Mouse (Mus musculus) stomach, embryonic 15.5 days (tissue): ENCODE measurements around the gene Cep295nl. TPM values are rescaled to one million over a fixed set of nuclear protein-coding genes. Genes with fewer than 3 reads are reported as not detected.

Experiments
- ATAC-seq: fragments of 200-750 bp; cut with Nextera tagmentation; 2 replicates; pipeline ENCODE4 v1.8.0; 2017; ENCODE audit warnings: low read depth, moderate number of reproducible peaks, moderate TSS enrichment; ENCODE audit not compliant: insufficient read depth, low FRiP score
- H3K27ac ChIP-seq: fragments of 300-500 bp; sonication (generic); 2 replicates; pipeline ENCODE4 v1.5.1; 2015; ENCODE audit warnings: mild to moderate bottlenecking, inconsistent platforms
- H3K27me3 ChIP-seq: fragments of 300-500 bp; sonication (generic); replicated peaks from 2 replicates; pipeline ENCODE4 v1.6.1; 2015; ENCODE audit warnings: inconsistent platforms
- H3K36me3 ChIP-seq: fragments of 300-500 bp; sonication (generic); 2 replicates; pipeline ENCODE4 v1.6.1; 2015; ENCODE audit warnings: inconsistent platforms
- H3K4me1 ChIP-seq: fragments of 300-500 bp; sonication (generic); 2 replicates; pipeline ENCODE4 v1.6.1; 2015; ENCODE audit warnings: inconsistent platforms
- H3K4me2 ChIP-seq: fragments of 300-500 bp; sonication (generic); 2 replicates; pipeline ENCODE4 v1.6.1; 2015; ENCODE audit warnings: mild to moderate bottlenecking, inconsistent platforms
- H3K4me3 ChIP-seq: fragments of 300-500 bp; sonication (generic); replicated peaks from 2 replicates; pipeline ENCODE4 v1.5.1; 2015; ENCODE audit warnings: inconsistent platforms
- H3K9ac ChIP-seq: fragments of 300-500 bp; sonication (generic); 2 replicates; pipeline ENCODE4 v1.6.1; 2015; ENCODE audit warnings: inconsistent platforms
- H3K9me3 ChIP-seq: fragments of 300-500 bp; sonication (generic); 2 replicates; pipeline ENCODE4 v1.6.1; 2016; ENCODE audit warnings: inconsistent platforms
- WGBS: fragments of 180-500 bp; shearing (Covaris S2); methylation state at CpG from one replicate; pipeline ENCODE4 v1.1.7; 2015; 5-methylcytosine and 5-hydroxymethylcytosine counted together
- polyA plus RNA-seq: library from polyadenylated mRNA; unstranded; fragments of >200 nt; fragmentation: Nextera tagmentation; extraction: Ambion mirVana; gene quantifications from 2 replicates; pipeline ENCODE4 v1.2.1, GENCODE M21; 2015

The Cep295nl gene
- polyA plus RNA-seq, 1 experiment from 2014 or later = 0.42 TPM

- peaks cover 12% of the 10 kb centered on the region; the same call in 1 of the 2 replicates for H3K4me1 ChIP-seq
- no peak overlapping the region for H3K4me2 ChIP-seq
- 77% methylated on average over 5 of the region's 5 CpGs for WGBS
- H3K9ac ChIP-seq = no peak overlapping the region
- no peaks in the 10 kb centered on the region for H3K27me3 ChIP-seq
- ATAC-seq = no peak
- no peaks in the 10 kb centered on the region for H3K9me3 ChIP-seq
- H3K27ac ChIP-seq = no peak overlapping the region
- H3K36me3 ChIP-seq = no peaks in the 10 kb centered on the region
- no peak overlapping the region for H3K4me3 ChIP-seq
Observed at GRCm38 (mm10) chr11:118369251-118369650, 27.0 kb upstream of the Cep295nl start.

- Histone ChIP-seq H3K36me3 (no peaks in the 10 kb centered on the region), H3K4me3 (no peak overlapping the region), H3K27ac (no peak overlapping the region), H3K9me3 (no peaks in the 10 kb centered on the region), H3K4me2 (no peak overlapping the region), H3K9ac (no peak overlapping the region), H3K4me1 (peaks cover 18% of the 10 kb centered on the region), H3K27me3 (no peaks in the 10 kb centered on the region)
- 62% methylated on average over 3 of the region's 3 CpGs for WGBS
- ATAC-seq = no peak
Observed at GRCm38 (mm10) chr11:118368330-118368729, 26.0 kb upstream of the Cep295nl start.

GRCm38 (mm10) chr11:118366559-118366958, 24.3 kb upstream of the Cep295nl start:
- Histone ChIP-seq H3K27ac (no peak overlapping the region), H3K9ac (no peak overlapping the region), H3K4me3 (no peak overlapping the region), H3K9me3 (no peaks in the 10 kb centered on the region), H3K36me3 (no peaks in the 10 kb centered on the region), H3K27me3 (no peaks in the 10 kb centered on the region), H3K4me2 (no peak overlapping the region), H3K4me1 (peaks cover 29% of the 10 kb centered on the region)
- no peak for ATAC-seq
- WGBS = 64% methylated on average over 8 of the region's 8 CpGs

GRCm38 (mm10) chr11:118366108-118366507, 23.8 kb upstream of the Cep295nl start:
- no peaks in the 10 kb centered on the region for H3K27me3 ChIP-seq
- peaks cover 29% of the 10 kb centered on the region for H3K4me1 ChIP-seq
- H3K4me3 ChIP-seq = no peak overlapping the region
- no peaks in the 10 kb centered on the region for H3K9me3 ChIP-seq
- H3K27ac ChIP-seq = 0 out of 2 replicates have a peak overlapping the region, but pooled peaks have one; percentile 59
- no peak for ATAC-seq
- 52% methylated on average over 3 of the region's 3 CpGs for WGBS
- no peak overlapping the region for H3K9ac ChIP-seq
- no peaks in the 10 kb centered on the region for H3K36me3 ChIP-seq
- no peak overlapping the region for H3K4me2 ChIP-seq

- Histone ChIP-seq H3K4me2 (no peak overlapping the region), H3K9ac (no peak overlapping the region), H3K36me3 (no peaks in the 10 kb centered on the region), H3K4me3 (no peak overlapping the region), H3K27me3 (no peaks in the 10 kb centered on the region), H3K27ac (peak overlapping the region; percentile 73), H3K9me3 (no peaks in the 10 kb centered on the region), H3K4me1 (peaks cover 39% of the 10 kb centered on the region)
- 41% methylated on average over 7 of the region's 7 CpGs for WGBS
- ATAC-seq = peak; percentile 50; the same call in 1 of the 2 replicates
Observed at GRCm38 (mm10) chr11:118365171-118365570, 22.9 kb upstream of the Cep295nl start.

GRCm38 (mm10) chr11:118364021-118364420, 21.7 kb upstream of the Cep295nl start:
- H3K4me1 ChIP-seq = peaks cover 39% of the 10 kb centered on the region
- H3K27ac ChIP-seq = 0 out of 2 replicates have a peak overlapping the region, but pooled peaks have one; percentile 55
- no peak overlapping the region for H3K4me2 ChIP-seq
- H3K36me3 ChIP-seq = no peaks in the 10 kb centered on the region
- 84% methylated on average over 4 of the region's 4 CpGs for WGBS
- ATAC-seq = no peak
- H3K4me3 ChIP-seq = no peak overlapping the region
- no peaks in the 10 kb centered on the region for H3K9me3 ChIP-seq
- H3K27me3 ChIP-seq = no peaks in the 10 kb centered on the region
- no peak overlapping the region for H3K9ac ChIP-seq

- H3K9ac ChIP-seq = no peak overlapping the region
- H3K4me3 ChIP-seq = no peak overlapping the region
- H3K4me1 ChIP-seq = peaks cover 39% of the 10 kb centered on the region
- WGBS = 3% methylated on average over 8 of the region's 8 CpGs
- peak; percentile 52 for ATAC-seq
- peak overlapping the region; percentile 83 for H3K27ac ChIP-seq
- H3K9me3 ChIP-seq = no peaks in the 10 kb centered on the region
- no peaks in the 10 kb centered on the region for H3K36me3 ChIP-seq
- peak overlapping the region; percentile 30 for H3K4me2 ChIP-seq
- no peaks in the 10 kb centered on the region for H3K27me3 ChIP-seq
Observed at GRCm38 (mm10) chr11:118362971-118363518, 20.7 kb upstream of the Cep295nl start.

GRCm38 (mm10) chr11:118362501-118362900, 20.2 kb upstream of the Cep295nl start:
- ATAC-seq = no peak
- Histone ChIP-seq H3K36me3 (no peaks in the 10 kb centered on the region), H3K4me2 (no peak overlapping the region; the same call in 1 of the 2 replicates), H3K4me1 (peaks cover 39% of the 10 kb centered on the region), H3K9me3 (no peaks in the 10 kb centered on the region), H3K27ac (peak overlapping the region; percentile 83), H3K27me3 (no peaks in the 10 kb centered on the region), H3K4me3 (no peak overlapping the region), H3K9ac (no peak overlapping the region)
- WGBS = 61% methylated on average over 1 of the region's 1 CpGs

- no peak overlapping the region for H3K27ac ChIP-seq
- H3K4me2 ChIP-seq = peak overlapping the region; percentile 2; the same call in 1 of the 2 replicates
- no peak overlapping the region for H3K4me3 ChIP-seq
- no peaks in the 10 kb centered on the region for H3K27me3 ChIP-seq
- H3K9me3 ChIP-seq = no peaks in the 10 kb centered on the region
- ATAC-seq = no peak
- H3K4me1 ChIP-seq = peaks cover 39% of the 10 kb centered on the region
- H3K9ac ChIP-seq = no peak overlapping the region
- H3K36me3 ChIP-seq = no peaks in the 10 kb centered on the region
- WGBS = 26% methylated on average over 10 of the region's 10 CpGs
Observed at GRCm38 (mm10) chr11:118360907-118361341, 18.6 kb upstream of the Cep295nl start.

GRCm38 (mm10) chr11:118360491-118360890, 18.2 kb upstream of the Cep295nl start:
- Histone ChIP-seq H3K9me3 (no peaks in the 10 kb centered on the region), H3K36me3 (no peaks in the 10 kb centered on the region), H3K9ac (no peak overlapping the region), H3K4me2 (peak overlapping the region; percentile 2; the same call in 1 of the 2 replicates), H3K4me1 (peaks cover 39% of the 10 kb centered on the region), H3K4me3 (no peak overlapping the region), H3K27me3 (no peaks in the 10 kb centered on the region), H3K27ac (0 out of 2 replicates have a peak overlapping the region, but pooled peaks have one; percentile 17)
- 50% methylated on average over 7 of the region's 7 CpGs for WGBS
- ATAC-seq = 0 out of 2 replicates have a peak, but pooled peaks have one; percentile 2

GRCm38 (mm10) chr11:118355640-118356039, 13.3 kb upstream of the Cep295nl start, which contains the start of gene Timp2:
Gene Timp2, minus strand, starts transcription at chr11:118355740.
- Histone ChIP-seq H3K9me3 (no peaks in the 10 kb centered on the region), H3K27ac (peak within 1 kb of the TSS; percentile 90), H3K27me3 (no peaks in the 10 kb centered on the region), H3K4me1 (peaks cover 28% of the 10 kb centered on the region), H3K4me2 (peak within 1 kb of the TSS; percentile 72), H3K4me3 (peak within 1 kb of the TSS; percentile 72), H3K36me3 (no peaks in the 10 kb centered on the region), H3K9ac (peak within 1 kb of the TSS; percentile 80)
- WGBS = 39% methylated on average over 6 of the region's 6 CpGs
- ATAC-seq = no peak

GRCm38 (mm10) chr11:118355205-118355604, 12.9 kb upstream of the Cep295nl start:
- Histone ChIP-seq H3K4me1 (peaks cover 24% of the 10 kb centered on the region), H3K9me3 (no peaks in the 10 kb centered on the region), H3K27ac (peak overlapping the region; percentile 90), H3K4me2 (peak overlapping the region; percentile 72), H3K9ac (peak overlapping the region; percentile 80), H3K4me3 (peak overlapping the region; percentile 72), H3K27me3 (no peaks in the 10 kb centered on the region), H3K36me3 (no peaks in the 10 kb centered on the region)
- peak; percentile 86 for ATAC-seq
- WGBS = under 1% methylated on average over 33 of the region's 43 CpGs
